Mouse (Mus musculus) erythroblast, embryonic 14.5 days (primary cell): ENCODE results near the gene Flad1. TPM values are rescaled to one million over a fixed set of nuclear protein-coding genes. Genes with fewer than 3 reads are reported as not detected.

ENCODE experiments used
- H3K27me3 ChIP-seq: 2 replicates; pipeline ENCODE4 v1.6.1; 2012; ENCODE audit warnings: inconsistent platforms; ENCODE audit not compliant: control insufficient read depth
- H3K36me3 ChIP-seq: 2 replicates; pipeline ENCODE4 v1.6.1; 2012; ENCODE audit warnings: mild to moderate bottlenecking, inconsistent platforms; ENCODE audit not compliant: control insufficient read depth
- H3K4me1 ChIP-seq: 2 replicates; pipeline ENCODE4 v1.6.1; 2012; ENCODE audit warnings: inconsistent platforms; ENCODE audit not compliant: control insufficient read depth
- H3K4me3 ChIP-seq: replicated peaks from 2 replicates; pipeline ENCODE3; 2012; ENCODE audit warnings: moderate library complexity, mild to moderate bottlenecking, inconsistent platforms
- H3K9me3 ChIP-seq: 2 replicates; pipeline ENCODE4 v1.6.1; 2012; ENCODE audit warnings: low read length, inconsistent platforms, mixed read lengths; ENCODE audit not compliant: control insufficient read depth
- GATA1 ChIP-seq: IDR thresholded peaks from 2 replicates; pipeline ENCODE4 v1.6.1; 2012; ENCODE audit warnings: low read length, inconsistent platforms, mixed read lengths
- TAL1 ChIP-seq: IDR thresholded peaks from 3 replicates; pipeline ENCODE4 v1.6.1; 2012; ENCODE audit warnings: low read length, inconsistent platforms, mixed read lengths
- polyA plus RNA-seq: library from polyadenylated mRNA; stranded (reverse); fragments of >175 nt; gene quantifications from 2 replicates; pipeline ENCODE4 v1.2.3, GENCODE M21; 2012

Flad1 gene
- polyA plus RNA-seq, 1 experiment = 1.3 TPM

- Histone ChIP-seq H3K4me3 (peak overlapping the region; percentile 61), H3K9me3 (peaks cover 2% of the 10 kb centered on the region; the same call in 1 of the 2 replicates), H3K4me1 (peaks cover 74% of the 10 kb centered on the region), H3K36me3 (no peaks in the 10 kb centered on the region), H3K27me3 (peaks cover 63% of the 10 kb centered on the region)
- TF ChIP-seq GATA1 (no peak), TAL1 (no peak)
These were observed 19.8 kb downstream of the Flad1 start for GRCm38 (mm10) chr3:89391663-89392511.

GRCm38 (mm10) chr3:89390699-89391662 is 20.7 kb downstream of the Flad1 start:
- Histone ChIP-seq H3K4me1 (peaks cover 65% of the 10 kb centered on the region), H3K36me3 (no peaks in the 10 kb centered on the region), H3K4me3 (peak overlapping the region; percentile 34), H3K27me3 (peaks cover 57% of the 10 kb centered on the region), H3K9me3 (peaks cover 2% of the 10 kb centered on the region; the same call in 1 of the 2 replicates)
- TF ChIP-seq GATA1 = no peak
- no peak for TF ChIP-seq TAL1

GRCm38 (mm10) chr3:89390111-89390515 is 21.6 kb downstream of the Flad1 start:
- H3K36me3 ChIP-seq = no peaks in the 10 kb centered on the region
- H3K27me3 ChIP-seq = peaks cover 49% of the 10 kb centered on the region
- no peak for TF ChIP-seq TAL1
- TF ChIP-seq GATA1 = no peak
- H3K9me3 ChIP-seq = peaks cover 2% of the 10 kb centered on the region; the same call in 1 of the 2 replicates
- H3K4me3 ChIP-seq = no peak overlapping the region
- peaks cover 57% of the 10 kb centered on the region for H3K4me1 ChIP-seq

GRCm38 (mm10) chr3:89388901-89389740 is 22.5 kb downstream of the Flad1 start:
- Histone ChIP-seq H3K36me3 (no peaks in the 10 kb centered on the region), H3K9me3 (peaks cover 2% of the 10 kb centered on the region; the same call in 1 of the 2 replicates), H3K27me3 (peaks cover 39% of the 10 kb centered on the region), H3K4me3 (no peak overlapping the region), H3K4me1 (peaks cover 47% of the 10 kb centered on the region)
- no peak for TF ChIP-seq GATA1
- no peak for TF ChIP-seq TAL1

GRCm38 (mm10) chr3:89388134-89388881 is 23.4 kb downstream of the Flad1 start:
- TF ChIP-seq GATA1 (no peak), TAL1 (no peak)
- Histone ChIP-seq H3K9me3 (no peaks in the 10 kb centered on the region), H3K4me1 (peaks cover 39% of the 10 kb centered on the region), H3K4me3 (no peak overlapping the region), H3K27me3 (peaks cover 31% of the 10 kb centered on the region), H3K36me3 (no peaks in the 10 kb centered on the region; the same call in 1 of the 2 replicates)

GRCm38 (mm10) chr3:89387632-89388031 is 24.0 kb downstream of the Flad1 start:
- TF ChIP-seq TAL1 (no peak), GATA1 (no peak)
- Histone ChIP-seq H3K27me3 (peaks cover 25% of the 10 kb centered on the region), H3K36me3 (no peaks in the 10 kb centered on the region; the same call in 1 of the 2 replicates), H3K4me1 (peaks cover 34% of the 10 kb centered on the region), H3K9me3 (no peaks in the 10 kb centered on the region), H3K4me3 (no peak overlapping the region)

GRCm38 (mm10) chr3:89386438-89387420 is 24.9 kb downstream of the Flad1 start:
- TF ChIP-seq TAL1 = no peak
- TF ChIP-seq GATA1 = no peak

More at GRCm38 (mm10) chr3:89386438-89387420, 24.9 kb downstream of the Flad1 start:
- Histone ChIP-seq H3K4me1 (peaks cover 25% of the 10 kb centered on the region), H3K36me3 (no peaks in the 10 kb centered on the region; the same call in 1 of the 2 replicates), H3K27me3 (peaks cover 16% of the 10 kb centered on the region), H3K4me3 (no peak overlapping the region), H3K9me3 (no peaks in the 10 kb centered on the region)
